Mouse (Mus musculus) heart, adult 2 months (tissue): Measurements from ENCODE around the gene Dusp9. TPM values are rescaled to one million over a fixed set of nuclear protein-coding genes. Genes with fewer than 3 reads are reported as not detected.

Experiments
- DNase-seq, 2 experiments: peaks; one replicate each; pipeline ENCODE4 v3.0.0; 2021
- H3K27ac ChIP-seq: fragments of 200-600 bp; 2 replicates; pipeline ENCODE4 v1.8.1; 2022
- H3K27me3 ChIP-seq: fragments of 200-500 bp; 2 replicates; pipeline ENCODE4 v1.6.1; 2012; ENCODE audit warnings: mild to moderate bottlenecking, low read length, inconsistent platforms, mixed read lengths; ENCODE audit not compliant: control insufficient read depth, insufficient read depth
- H3K36me3 ChIP-seq: fragments of 200-500 bp; 2 replicates; pipeline ENCODE4 v1.6.1; 2012; ENCODE audit warnings: low read length, inconsistent platforms; ENCODE audit not compliant: control insufficient read depth, insufficient read depth
- H3K4me1 ChIP-seq: fragments of 200-500 bp; 2 replicates; pipeline ENCODE4 v1.6.1; 2011; ENCODE audit warnings: low read length; ENCODE audit not compliant: control insufficient read depth, insufficient read depth
- H3K4me3 ChIP-seq: fragments of 200-600 bp; 2 replicates; pipeline ENCODE4 v1.8.1; 2022
- H3K79me2 ChIP-seq: fragments of 200-500 bp; replicated peaks from 2 replicates; pipeline ENCODE4 v1.6.1; 2012; ENCODE audit warnings: mild to moderate bottlenecking, inconsistent platforms, low read length, moderate library complexity, mixed read lengths; ENCODE audit not compliant: control insufficient read depth, insufficient read depth
- H3K9ac ChIP-seq: fragments of 200-500 bp; 2 replicates; pipeline ENCODE4 v1.6.1; 2012; ENCODE audit warnings: low read depth, mild to moderate bottlenecking, control low read depth, inconsistent platforms, low read length, mixed read lengths
- CTCF ChIP-seq: fragments of 200-600 bp; IDR thresholded peaks from 2 replicates; pipeline ENCODE4 v1.8.1; 2022; ENCODE audit warnings: antibody characterized with exemption, mild to moderate bottlenecking, moderate library complexity
- EP300 ChIP-seq: fragments of 200-500 bp; IDR thresholded peaks from 2 replicates; pipeline ENCODE4 v1.6.1; 2011; ENCODE audit warnings: low read depth, low read length, control low read depth; ENCODE audit not compliant: insufficient read depth
- POLR2A ChIP-seq: fragments of 200-500 bp; IDR thresholded peaks from 2 replicates; pipeline ENCODE4 v1.6.1; 2011; ENCODE audit warnings: mild to moderate bottlenecking, low read depth, low read length, control low read depth; ENCODE audit not compliant: insufficient read depth
- WGBS: fragments of 180-500 bp; shearing (Covaris S2); methylation state at CpG from one replicate; pipeline ENCODE4 v1.1.7; 2018; 5-methylcytosine and 5-hydroxymethylcytosine counted together
- intact Hi-C: fragments of 180-260 bp; cut with DNase I; formaldehyde crosslinking; loops from one replicate; pipeline ENCODE4 v1.15.1; 2025
- long read RNA-seq: library from polyadenylated mRNA; stranded (forward); transcript quantifications from one replicate; pipeline ENCODE4 v2.0.0, GENCODE M21; 2021
- polyA plus RNA-seq: library from polyadenylated mRNA; depleted of rRNA; stranded (reverse); fragments of >200 nt; gene quantifications from 2 replicates; pipeline ENCODE4 v1.2.3, GENCODE M21; 2012; rRNA removed
- total RNA-seq, 2 experiments: library from RNA; stranded (reverse); gene quantifications; 2 replicates each; pipeline ENCODE4 v1.2.3; 2021

The Dusp9 gene
- total RNA-seq: not detected
- 0.04 TPM in 1 of 2 replicates, not detected in the other for polyA plus RNA-seq
- long read RNA-seq: 0 reads

GRCm38 (mm10) chrX:73639255-73639675 lies at the start of gene Dusp9:
Gene Dusp9 (plus strand): TSS chrX:73639419.
- H3K4me1 ChIP-seq: no peaks in the 10 kb centered on the region
- no peak within 1 kb of the TSS for H3K27ac ChIP-seq
- WGBS: 13% methylated on average over 26 of the region's 28 CpGs
- peaks cover 6% of the 10 kb centered on the region for H3K27me3 ChIP-seq
- peak within 1 kb of the TSS; percentile 16; the same call in 1 of the 2 replicates for H3K4me3 ChIP-seq
- no peaks in the 10 kb centered on the region for H3K36me3 ChIP-seq
- TF ChIP-seq CTCF: no peak
- TF ChIP-seq EP300: no peak
- no peak for TF ChIP-seq POLR2A
- H3K9ac ChIP-seq: peak within 1 kb of the TSS; percentile 22; the same call in 1 of the 2 replicates
- peak; percentile 26 to 37 for DNase-seq
- H3K79me2 ChIP-seq: no peaks in the 10 kb centered on the region
- intact Hi-C loops: no loop called here

- H3K4me1 ChIP-seq: no peaks in the 10 kb centered on the region
- H3K27ac ChIP-seq: no peak overlapping the region
- no peak for DNase-seq
- H3K79me2 ChIP-seq: no peaks in the 10 kb centered on the region
- 30% methylated on average over 6 of the region's 6 CpGs for WGBS
- no peak overlapping the region for H3K4me3 ChIP-seq
- H3K27me3 ChIP-seq: no peaks in the 10 kb centered on the region
- no peak overlapping the region for H3K9ac ChIP-seq
- H3K36me3 ChIP-seq: no peaks in the 10 kb centered on the region
- TF ChIP-seq EP300 (no peak), CTCF (peak; percentile 61), POLR2A (no peak)
- intact Hi-C loops: loop anchor here (5.0 kb wide), 1 partner anchor 59 kb away; no protein-coding TSS in a partner anchor
Measured at GRCm38 (mm10) chrX:73593212-73593611, 46.0 kb upstream of the Dusp9 start.

- Histone ChIP-seq H3K9ac (no peak overlapping the region), H3K4me1 (no peaks in the 10 kb centered on the region), H3K36me3 (no peaks in the 10 kb centered on the region), H3K79me2 (no peaks in the 10 kb centered on the region), H3K4me3 (no peak overlapping the region), H3K27me3 (no peaks in the 10 kb centered on the region), H3K27ac (no peak overlapping the region)
- TF ChIP-seq POLR2A (no peak), EP300 (no peak), CTCF (no peak)
- intact Hi-C loops: loop anchor here (5.0 kb wide), 1 partner anchor 58 kb away; no protein-coding TSS in a partner anchor
- 54% methylated on average over 12 of the region's 12 CpGs for WGBS
- DNase-seq: no peak
Measured at GRCm38 (mm10) chrX:73594451-73595121, 44.6 kb upstream of the Dusp9 start.

- Histone ChIP-seq H3K27ac (no peak overlapping the region), H3K36me3 (no peaks in the 10 kb centered on the region), H3K9ac (no peak overlapping the region), H3K79me2 (no peaks in the 10 kb centered on the region), H3K27me3 (no peaks in the 10 kb centered on the region), H3K4me1 (no peaks in the 10 kb centered on the region), H3K4me3 (no peak overlapping the region)
- TF ChIP-seq CTCF: no peak
- no peak for TF ChIP-seq POLR2A
- TF ChIP-seq EP300: no peak
- intact Hi-C loops: no loop called here
- WGBS: 75% methylated on average over 4 of the region's 4 CpGs
- no peak for DNase-seq
Measured at GRCm38 (mm10) chrX:73595297-73595938, 43.8 kb upstream of the Dusp9 start.

- H3K9ac ChIP-seq: no peak overlapping the region
- H3K4me3 ChIP-seq: no peak overlapping the region
- no peaks in the 10 kb centered on the region for H3K4me1 ChIP-seq
- intact Hi-C loops: no loop called here
- H3K27me3 ChIP-seq: no peaks in the 10 kb centered on the region
- no peak for DNase-seq
- H3K79me2 ChIP-seq: no peaks in the 10 kb centered on the region
- H3K27ac ChIP-seq: no peak overlapping the region
- TF ChIP-seq CTCF: no peak
- WGBS: 55% methylated on average over 1 of the region's 1 CpGs
- H3K36me3 ChIP-seq: no peaks in the 10 kb centered on the region
Measured at GRCm38 (mm10) chrX:73601456-73601855, 37.8 kb upstream of the Dusp9 start.

GRCm38 (mm10) chrX:73613665-73614064 lies 25.6 kb upstream of the Dusp9 start:
- intact Hi-C loops: no loop called here
- Histone ChIP-seq H3K4me3 (no peak overlapping the region), H3K9ac (no peak overlapping the region), H3K4me1 (no peaks in the 10 kb centered on the region), H3K36me3 (no peaks in the 10 kb centered on the region), H3K27ac (no peak overlapping the region), H3K79me2 (no peaks in the 10 kb centered on the region), H3K27me3 (no peaks in the 10 kb centered on the region)
- TF ChIP-seq CTCF: no peak
- TF ChIP-seq POLR2A: no peak
- TF ChIP-seq EP300: no peak
- no peak for DNase-seq
- WGBS: 63% methylated on average over 4 of the region's 4 CpGs
